Mouse (Mus musculus) heart, adult 2 months (tissue): Measurements from ENCODE around the gene Fgfr2.

Source experiments
- CTCF ChIP-seq: fragments of 200-600 bp; IDR thresholded peaks from 2 replicates; pipeline ENCODE4 v1.8.1; 2022; ENCODE audit warnings: antibody characterized with exemption, mild to moderate bottlenecking, moderate library complexity
- EP300 ChIP-seq: fragments of 200-500 bp; IDR thresholded peaks from 2 replicates; pipeline ENCODE4 v1.6.1; 2011; ENCODE audit warnings: low read depth, low read length, control low read depth; ENCODE audit not compliant: insufficient read depth
- POLR2A ChIP-seq: fragments of 200-500 bp; IDR thresholded peaks from 2 replicates; pipeline ENCODE4 v1.6.1; 2011; ENCODE audit warnings: mild to moderate bottlenecking, low read depth, low read length, control low read depth; ENCODE audit not compliant: insufficient read depth

DNA sequence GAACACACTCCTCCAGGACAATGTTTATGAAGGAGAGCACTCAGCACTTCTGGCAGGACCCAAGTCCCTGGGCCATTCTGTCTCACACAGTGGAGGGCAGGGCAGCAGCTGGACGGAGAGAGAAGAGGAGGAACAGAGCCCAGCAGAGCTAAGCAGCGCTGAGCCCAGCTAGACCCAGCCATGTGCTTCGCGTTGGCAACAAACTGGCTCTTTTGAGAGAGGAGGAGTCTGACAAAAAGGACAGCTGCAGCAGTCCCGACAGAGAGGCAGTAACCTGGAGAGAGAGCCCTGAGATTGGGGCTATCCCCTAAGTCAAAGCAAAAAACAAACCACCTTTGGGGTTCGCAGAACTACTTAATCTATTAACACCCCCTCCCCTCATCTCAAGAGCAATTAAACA lies 312.8 kb downstream of the Fgfr2 start:
- TF ChIP-seq CTCF (no peak), POLR2A (no peak), EP300 (no peak)
